Mouse (Mus musculus) hindbrain, postnatal 0 days (tissue): ENCODE data around the gene Gm21820. TPM values are rescaled to one million over a fixed set of nuclear protein-coding genes. Genes with fewer than 3 reads are reported as not detected.
"Not testable (repeated sequence)": the region's sequence is repeated elsewhere in the genome, so short reads cannot be mapped to it uniquely, and the experiment has no call there.

ENCODE experiments used
- ATAC-seq: fragments of 200-750 bp; cut with Nextera tagmentation; 2 replicates; pipeline ENCODE4 v1.8.0; 2017; ENCODE audit warnings: mild to moderate bottlenecking, moderate TSS enrichment, moderate library complexity
- DNase-seq: peaks from one replicate; pipeline ENCODE4 v3.0.0-alpha.2; 2015; ENCODE audit warnings: low spot score
- H3K27ac ChIP-seq: fragments of 300-500 bp; sonication (generic); 2 replicates; pipeline ENCODE4 v1.5.1; 2014; ENCODE audit warnings: mild to moderate bottlenecking
- H3K27me3 ChIP-seq: fragments of 300-500 bp; sonication (generic); 2 replicates; pipeline ENCODE4 v1.6.1; 2014; ENCODE audit warnings: low read length, mixed read lengths; ENCODE audit not compliant: insufficient read depth
- H3K36me3 ChIP-seq: fragments of 300-500 bp; sonication (generic); 2 replicates; pipeline ENCODE4 v1.6.1; 2014; ENCODE audit warnings: low read length, mixed read lengths; ENCODE audit not compliant: insufficient read depth
- H3K4me1 ChIP-seq: fragments of 300-500 bp; sonication (generic); 2 replicates; pipeline ENCODE4 v1.6.1; 2014; ENCODE audit warnings: antibody characterized with exemption, low read length, mixed read lengths; ENCODE audit not compliant: insufficient read depth
- H3K4me2 ChIP-seq: fragments of 300-500 bp; sonication (generic); 2 replicates; pipeline ENCODE4 v1.6.1; 2014; ENCODE audit warnings: low read depth, mild to moderate bottlenecking, low read length, moderate library complexity, mixed read lengths
- H3K4me3 ChIP-seq: fragments of 300-500 bp; sonication (generic); 2 replicates; pipeline ENCODE4 v1.5.1; 2014; ENCODE audit warnings: low read length
- H3K9ac ChIP-seq: fragments of 300-500 bp; sonication (generic); replicated peaks from 2 replicates; pipeline ENCODE4 v1.6.1; 2014; ENCODE audit warnings: mild to moderate bottlenecking, low read length, moderate library complexity, mixed read lengths
- H3K9me3 ChIP-seq: fragments of 300-500 bp; sonication (generic); 2 replicates; pipeline ENCODE4 v1.6.1; 2016; ENCODE audit warnings: low read length, mixed read lengths
- whole genome bisulfite sequencing: fragments of 180-500 bp; shearing (Covaris S2); extraction: QIAGEN DNeasy Blood & Tissue Kit; methylation state at CpG from one replicate; pipeline ENCODE4 v1.1.7; 2014; 5-methylcytosine and 5-hydroxymethylcytosine counted together
- polyA plus RNA-seq: library from polyadenylated mRNA; unstranded; fragments of >200 nt; fragmentation: Nextera tagmentation; extraction: Ambion mirVana; gene quantifications from 2 replicates; pipeline ENCODE4 v1.2.1, GENCODE M21; 2015
- total RNA-seq: library from RNA; depleted of rRNA; stranded (reverse); fragments of >200 nt; gene quantifications from 2 replicates; pipeline ENCODE4 v1.2.3, GENCODE M21; 2014; rRNA removed

Gene Gm21820
- total RNA-seq (not detected in 2 replicates), polyA plus RNA-seq (not detected in 2 replicates)

DNA sequence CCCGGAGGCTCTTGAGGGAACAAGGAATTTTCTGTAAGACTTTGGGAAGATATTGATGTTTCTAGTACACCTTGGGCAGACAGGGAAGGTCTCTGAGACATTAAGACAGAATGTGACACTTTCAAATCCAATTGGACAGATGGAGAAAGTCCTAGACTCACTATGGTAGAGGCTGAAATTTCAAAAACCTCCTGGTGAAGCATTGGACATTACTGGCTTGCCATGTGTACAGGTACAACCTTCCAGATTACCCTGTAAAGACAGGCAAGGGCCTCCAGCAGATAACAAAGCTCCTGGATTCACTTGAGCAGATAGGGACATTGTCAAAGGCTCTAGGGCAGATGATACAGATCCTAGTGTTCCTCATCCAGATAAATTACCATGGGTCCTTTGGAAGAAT lies at the start of gene Gm21820:
Gene Gm21820, minus strand, starts transcription at position 101 of the 400 bp plus-strand sequence.
- not testable (repeated sequence) for H3K9me3 ChIP-seq, H3K36me3 ChIP-seq, H3K4me3 ChIP-seq, H3K4me2 ChIP-seq, H3K27me3 ChIP-seq, ATAC-seq, H3K4me1 ChIP-seq, H3K9ac ChIP-seq, H3K27ac ChIP-seq, DNase-seq
- 67% methylated on average over 1 of the region's 1 CpGs for WGBS

Other genes with a start within 250 kb of the Gm21820 start
- gene Gm20918, start 205.5 kb downstream of the Gm21820 start, total RNA-seq, result not detected in 2 replicates
- not detected in 2 replicates for gene Gm20918, start 205.5 kb downstream of the Gm21820 start, polyA plus RNA-seq